In genomic region chr9:124066572-124067103, GRCm38 (mm10) we compare ENCODE assay signal across 37 mouse cellular contexts. TPM values are rescaled to one million over a fixed set of nuclear protein-coding genes. Genes with fewer than 3 reads are reported as not detected.
"Had no signal": no experiment of that assay in that cellular context is flagged by ENCODE, and none has a peak within 500 bp of the region (broad histone marks: within the 10 kb centered on the region; RNA-seq: fewer than 3 reads in every experiment).

No protein-coding gene starts in this region.

- H3K36me3 ChIP-seq: heart, embryonic 13.5 days; heart, embryonic 15.5 days; hindbrain, embryonic 13.5 days; hindbrain, embryonic 15.5 days; intestine, embryonic 15.5 days; limb, embryonic 13.5 days; limb, embryonic 15.5 days; liver, embryonic 12.5 days had no signal

- H3K27ac ChIP-seq: heart, adult 2 months; heart, embryonic 13.5 days; heart, embryonic 15.5 days; hindbrain, embryonic 13.5 days; hindbrain, embryonic 15.5 days; hindbrain, postnatal 0 days; intestine, embryonic 15.5 days; layer of hippocampus, adult 2 months; left cerebral cortex, adult 2 months; limb, embryonic 13.5 days; limb, embryonic 15.5 days; liver, embryonic 12.5 days; liver, embryonic 14.5 days had no signal

- H3K4me1 ChIP-seq: heart, embryonic 13.5 days; heart, embryonic 15.5 days; hindbrain, embryonic 13.5 days; hindbrain, embryonic 15.5 days; intestine, embryonic 15.5 days; limb, embryonic 13.5 days; limb, embryonic 15.5 days had no signal

- ATAC-seq: hindbrain, postnatal 0 days; inflammation-experienced regulatory T-cells, adult 6 months; intestine, embryonic 15.5 days; intestine, postnatal 0 days; liver, embryonic 12.5 days had no signal

- H3K4me2 ChIP-seq: heart, embryonic 11.5 days; heart, embryonic 13.5 days; heart, embryonic 15.5 days; hindbrain, embryonic 13.5 days; hindbrain, embryonic 15.5 days; intestine, embryonic 15.5 days; limb, embryonic 13.5 days; limb, embryonic 15.5 days; liver, embryonic 12.5 days had no signal

- H3K9me3 ChIP-seq: heart, embryonic 13.5 days; heart, embryonic 15.5 days; hindbrain, embryonic 13.5 days; hindbrain, embryonic 15.5 days; intestine, embryonic 15.5 days; limb, embryonic 13.5 days; limb, embryonic 15.5 days; liver, embryonic 12.5 days had no signal

- H3K27me3 ChIP-seq: heart, embryonic 13.5 days; heart, embryonic 15.5 days; hindbrain, embryonic 13.5 days; hindbrain, embryonic 15.5 days; intestine, embryonic 15.5 days; limb, embryonic 13.5 days; limb, embryonic 15.5 days; liver, embryonic 12.5 days had no signal

- H3K9ac ChIP-seq: heart, embryonic 13.5 days; heart, embryonic 15.5 days; hindbrain, embryonic 13.5 days; hindbrain, embryonic 15.5 days; intestine, embryonic 15.5 days; limb, embryonic 13.5 days; limb, embryonic 15.5 days; liver, embryonic 12.5 days; liver, embryonic 14.5 days had no signal

- H3K4me3 ChIP-seq: heart, adult 2 months; heart, embryonic 13.5 days; heart, embryonic 15.5 days; hindbrain, embryonic 13.5 days; hindbrain, embryonic 15.5 days; intestine, embryonic 15.5 days; layer of hippocampus, adult 2 months; left cerebral cortex, adult 2 months; limb, embryonic 13.5 days; limb, embryonic 15.5 days; liver, embryonic 12.5 days had no signal

- DNase-seq: gastrocnemius, postnatal 10 days; gastrocnemius, postnatal 25 days; heart, adult 11 months; heart, adult 2 months; heart, postnatal 14 days; heart, postnatal 36 days; kidney, adult 18-20 months; kidney, adult 8-10 months; kidney, postnatal 10 days; kidney, postnatal 25 days; kidney, postnatal 4 days; left cerebral cortex, postnatal 4 days had no signal

RNA-seq across cellular contexts. Expression of gene Ccr2, which starts 35.1 kb away (rescaled TPM):
- total RNA-seq: hindbrain, postnatal 0 days had no signal

RNA-seq across cellular contexts. Expression of gene Ccr3, which starts 44.9 kb away (rescaled TPM):
- total RNA-seq: gastrocnemius, adult 18-20 months; gastrocnemius, postnatal 25 days; gastrocnemius, postnatal 4 days; heart, adult 2 months; heart, postnatal 14 days; heart, postnatal 36 days; hindbrain, postnatal 0 days; layer of hippocampus, adult 2 months; layer of hippocampus, postnatal 10 days; layer of hippocampus, postnatal 25 days; left cerebral cortex, adult 2 months; left cerebral cortex, postnatal 25 days; left cerebral cortex, postnatal 4 days had no signal
- polyA plus RNA-seq: heart, embryonic 11.5 days; heart, postnatal 0 days; hindbrain, embryonic 11.5 days; hindbrain, embryonic 13.5 days; hindbrain, embryonic 15.5 days; hindbrain, postnatal 0 days; kidney, embryonic 14.5 days; kidney, embryonic 16.5 days; limb, embryonic 11.5 days; limb, embryonic 15.5 days had no signal
